Mouse (Mus musculus) heart, embryonic 14.5 days (tissue): ENCODE data around the gene Dusp16. TPM values are rescaled to one million over a fixed set of nuclear protein-coding genes. Genes with fewer than 3 reads are reported as not detected.

Experiments
- ATAC-seq: fragments of 200-750 bp; cut with Nextera tagmentation; 2 replicates; pipeline ENCODE4 v1.8.0; 2017; ENCODE audit warnings: low read depth, moderate TSS enrichment; ENCODE audit not compliant: insufficient number of reproducible peaks, insufficient read depth, low FRiP score
- H3K27ac ChIP-seq, 2 experiments: fragments of 200-500 bp in 1 of 2; fragments of 300-500 bp in 1 of 2; sonication (generic) in 1 of 2; replicated peaks in 1 of 2; 2 replicates each; pipeline ENCODE4 v1.5.1; 2012 to 2014; ENCODE audit warnings: low read depth in 2 of 2, low read length in 2 of 2, control low read depth in 1 of 2, mild to moderate bottlenecking in 1 of 2, mixed read lengths in 1 of 2; ENCODE audit not compliant: control insufficient read depth in 1 of 2, insufficient read depth in 1 of 2
- H3K27me3 ChIP-seq: fragments of 300-500 bp; sonication (generic); 2 replicates; pipeline ENCODE4 v1.6.1; 2014; ENCODE audit warnings: mild to moderate bottlenecking, low read length, control low read depth; ENCODE audit not compliant: control insufficient read depth, insufficient read depth
- H3K36me3 ChIP-seq: fragments of 300-500 bp; sonication (generic); 2 replicates; pipeline ENCODE4 v1.6.1; 2014; ENCODE audit warnings: mild to moderate bottlenecking, control low read depth, low read length, mixed read lengths; ENCODE audit not compliant: control insufficient read depth, insufficient read depth
- H3K4me1 ChIP-seq, 2 experiments: fragments of 200-500 bp in 1 of 2; fragments of 300-500 bp in 1 of 2; sonication (generic) in 1 of 2; 2 replicates each; pipeline ENCODE4 v1.6.1; 2012 to 2014; ENCODE audit warnings: low read length in 2 of 2, control low read depth in 1 of 2, mixed read lengths in 1 of 2; ENCODE audit not compliant: control insufficient read depth in 2 of 2, insufficient read depth in 2 of 2
- H3K4me2 ChIP-seq: fragments of 300-500 bp; sonication (generic); 2 replicates; pipeline ENCODE4 v1.6.1; 2014; ENCODE audit warnings: mild to moderate bottlenecking, low read length
- H3K4me3 ChIP-seq, 2 experiments: fragments of 200-500 bp in 1 of 2; fragments of 300-500 bp in 1 of 2; sonication (generic) in 1 of 2; 2 replicates each; pipeline ENCODE4 v1.5.1; 2012 to 2014; ENCODE audit warnings: low read length in 2 of 2, mild to moderate bottlenecking in 2 of 2, control low read depth in 1 of 2, low read depth in 1 of 2, moderate library complexity in 1 of 2; ENCODE audit not compliant: control insufficient read depth in 1 of 2, insufficient read depth in 1 of 2
- H3K9ac ChIP-seq: fragments of 300-500 bp; sonication (generic); 2 replicates; pipeline ENCODE4 v1.6.1; 2014; ENCODE audit warnings: mild to moderate bottlenecking, low read length
- H3K9me3 ChIP-seq: fragments of 300-500 bp; sonication (generic); 2 replicates; pipeline ENCODE4 v1.6.1; 2016; ENCODE audit warnings: low read length, control low read depth; ENCODE audit not compliant: control insufficient read depth
- WGBS: fragments of 180-500 bp; shearing (Covaris S2); extraction: QIAGEN DNeasy Blood & Tissue Kit; methylation state at CpG from one replicate; pipeline ENCODE4 v1.1.7; 2014; 5-methylcytosine and 5-hydroxymethylcytosine counted together
- polyA plus RNA-seq: library from polyadenylated mRNA; unstranded; fragments of >200 nt; fragmentation: Nextera tagmentation; extraction: Ambion mirVana; gene quantifications from 2 replicates; pipeline ENCODE4 v1.2.1, GENCODE M21; 2014

Gene Dusp16
- polyA plus RNA-seq, 1 experiment from 2014 or later = 19.7 TPM

- Histone ChIP-seq H3K4me2 (no peak overlapping the region), H3K27me3 (no peaks in the 10 kb centered on the region), H3K9me3 (no peaks in the 10 kb centered on the region), H3K9ac (no peak overlapping the region), H3K36me3 (no peaks in the 10 kb centered on the region), H3K27ac (no peak overlapping the region), H3K4me3 (no peak overlapping the region), H3K4me1 (peaks cover 0 to 6% of the 10 kb centered on the region in 2 experiments; a peak in 2 of 4 replicates)
- no peak for ATAC-seq
- WGBS = 98% methylated on average over 5 of the region's 5 CpGs
Measured at GRCm38 (mm10) chr6:134698243-134698642, 94.2 kb downstream of the Dusp16 start.

- H3K4me2 ChIP-seq = no peak overlapping the region
- H3K27ac ChIP-seq = no peak overlapping the region
- H3K4me1 ChIP-seq = peaks cover 0 to 6% of the 10 kb centered on the region in 2 experiments; a peak in 2 of 4 replicates
- H3K36me3 ChIP-seq = no peaks in the 10 kb centered on the region
- ATAC-seq = no peak
- H3K9ac ChIP-seq = no peak overlapping the region
- H3K9me3 ChIP-seq = no peaks in the 10 kb centered on the region
- H3K27me3 ChIP-seq = no peaks in the 10 kb centered on the region
- no peak overlapping the region for H3K4me3 ChIP-seq
- 57% methylated on average over 2 of the region's 2 CpGs for WGBS
Measured at GRCm38 (mm10) chr6:134696554-134696953, 95.9 kb downstream of the Dusp16 start.

GRCm38 (mm10) chr6:134696146-134696545 is 96.3 kb downstream of the Dusp16 start:
- 58% methylated on average over 4 of the region's 4 CpGs for WGBS
- no peak for ATAC-seq
- H3K27ac ChIP-seq = no peak overlapping the region

GRCm38 (mm10) chr6:134695625-134696024 is 96.8 kb downstream of the Dusp16 start:
- Histone ChIP-seq H3K27ac (no peak overlapping the region), H3K4me3 (no peak overlapping the region), H3K9me3 (no peaks in the 10 kb centered on the region), H3K36me3 (no peaks in the 10 kb centered on the region), H3K4me1 (peaks cover 0 to 6% of the 10 kb centered on the region in 2 experiments; a peak in 2 of 4 replicates), H3K27me3 (no peaks in the 10 kb centered on the region), H3K4me2 (no peak overlapping the region), H3K9ac (no peak overlapping the region)
- ATAC-seq = no peak
- WGBS = 87% methylated on average over 3 of the region's 3 CpGs

More at GRCm38 (mm10) chr6:134696146-134696545, 96.3 kb downstream of the Dusp16 start:
- peaks cover 0 to 6% of the 10 kb centered on the region in 2 experiments; a peak in 2 of 4 replicates for H3K4me1 ChIP-seq
- H3K27me3 ChIP-seq = no peaks in the 10 kb centered on the region
- no peak overlapping the region for H3K9ac ChIP-seq
- H3K4me3 ChIP-seq = no peak overlapping the region
- H3K4me2 ChIP-seq = no peak overlapping the region
- H3K36me3 ChIP-seq = no peaks in the 10 kb centered on the region
- H3K9me3 ChIP-seq = no peaks in the 10 kb centered on the region

- Histone ChIP-seq H3K4me1 (peaks cover 0 to 6% of the 10 kb centered on the region in 2 experiments; a peak in 2 of 4 replicates), H3K4me2 (no peak overlapping the region), H3K9ac (no peak overlapping the region), H3K9me3 (no peaks in the 10 kb centered on the region), H3K4me3 (no peak overlapping the region), H3K36me3 (no peaks in the 10 kb centered on the region), H3K27ac (no peak overlapping the region), H3K27me3 (no peaks in the 10 kb centered on the region)
- WGBS = 92% methylated on average over 3 of the region's 3 CpGs
- no peak for ATAC-seq
Measured at GRCm38 (mm10) chr6:134694988-134695387, 97.4 kb downstream of the Dusp16 start.

- Histone ChIP-seq H3K36me3 (no peaks in the 10 kb centered on the region), H3K4me2 (no peak overlapping the region), H3K4me3 (no peak overlapping the region), H3K27me3 (no peaks in the 10 kb centered on the region), H3K9ac (no peak overlapping the region), H3K4me1 (peaks cover 0 to 6% of the 10 kb centered on the region in 2 experiments; a peak in 2 of 4 replicates), H3K27ac (no peak overlapping the region), H3K9me3 (no peaks in the 10 kb centered on the region)
- no peak for ATAC-seq
- 65% methylated on average over 6 of the region's 6 CpGs for WGBS
Measured at GRCm38 (mm10) chr6:134694498-134694897, 97.9 kb downstream of the Dusp16 start.

GRCm38 (mm10) chr6:134685515-134685914 is 106.9 kb downstream of the Dusp16 start:
- H3K9ac ChIP-seq = no peak overlapping the region
- WGBS = 88% methylated on average over 6 of the region's 6 CpGs
- H3K4me2 ChIP-seq = no peak overlapping the region
- no peaks in the 10 kb centered on the region for H3K9me3 ChIP-seq
- peaks cover 0 to 3% of the 10 kb centered on the region in 2 experiments; a peak in 2 of 4 replicates for H3K4me1 ChIP-seq
- H3K27me3 ChIP-seq = no peaks in the 10 kb centered on the region
- no peak overlapping the region for H3K27ac ChIP-seq
- no peak overlapping the region for H3K4me3 ChIP-seq
- H3K36me3 ChIP-seq = 0 out of 2 replicates have a peak, but pooled peaks cover 2% of the 10 kb centered on the region
- no peak for ATAC-seq

- no peak overlapping the region for H3K27ac ChIP-seq
- H3K4me2 ChIP-seq = no peak overlapping the region
- 55% methylated on average over 2 of the region's 2 CpGs for WGBS
- H3K27me3 ChIP-seq = no peaks in the 10 kb centered on the region
- H3K9me3 ChIP-seq = no peaks in the 10 kb centered on the region
- no peak for ATAC-seq
- no peak overlapping the region for H3K4me3 ChIP-seq
- H3K36me3 ChIP-seq = 0 out of 2 replicates have a peak, but pooled peaks cover 2% of the 10 kb centered on the region
- no peak overlapping the region for H3K9ac ChIP-seq
- peaks cover 0 to 3% of the 10 kb centered on the region in 2 experiments; a peak in 2 of 4 replicates for H3K4me1 ChIP-seq
Measured at GRCm38 (mm10) chr6:134685040-134685439, 107.4 kb downstream of the Dusp16 start.
